Mouse (Mus musculus): ENCODE measurements around the gene U2af1. TPM values are rescaled to one million over a fixed set of nuclear protein-coding genes. Genes with fewer than 3 reads are reported as not detected.

U2af1 gene
- total and polyA plus RNA-seq, 2 experiments from 2014 or later = 55.5 to 188 TPM

DNA sequence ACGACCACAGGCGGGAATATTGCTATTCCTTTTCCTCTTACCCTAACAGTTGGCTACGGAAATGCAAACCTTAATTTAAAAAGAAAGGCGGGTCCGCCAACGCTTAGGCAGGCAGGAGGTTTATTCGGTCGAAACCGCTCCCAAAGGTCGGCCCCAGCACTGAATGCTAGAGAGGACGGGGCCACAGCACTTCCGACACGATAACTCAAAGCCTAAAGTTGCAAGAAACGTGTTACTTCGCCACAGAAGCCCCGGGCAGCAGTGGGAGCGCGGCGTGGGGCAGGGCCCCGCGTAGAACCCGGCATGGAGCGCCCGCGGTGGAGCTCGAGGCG lies 590 bp downstream of the U2af1 start:
- no peak for ATAC-seq (ENCODE audit: low FRiP score)
- Histone ChIP-seq H3K4me2 (ENCODE audit: low read depth, low read length, poor library complexity, severe bottlenecking) (peak overlapping the region; percentile 71), H3K36me3 (ENCODE audit: insufficient read depth, low read length) (peaks cover 6% of the 10 kb centered on the region), H3K27me3 (ENCODE audit: insufficient read depth, low read length) (no peaks in the 10 kb centered on the region), H3K4me3 (ENCODE audit: low read depth, low read length) (peak overlapping the region; percentile 96), H3K9me3 (ENCODE audit: low read length) (no peaks in the 10 kb centered on the region), H3K27ac (ENCODE audit: low read depth, low read length) (peak overlapping the region; percentile 89), H3K4me1 (ENCODE audit: insufficient read depth, low read length) (peaks cover 7% of the 10 kb centered on the region), H3K9ac (replicated peaks; ENCODE audit: low read length, poor library complexity, severe bottlenecking) (peak overlapping the region; percentile 91)
- no peak for DNase-seq (ENCODE audit: low spot score)
- 0% methylated on average over 27 of the region's 27 CpGs for WGBS
- TF ChIP-seq CTCF (IDR thresholded peaks at IDR 0.05) = no peak

GRCm38 (mm10) chr17:31657141-31657983 lies 1.3 kb downstream of the U2af1 start:
- ATAC-seq (ENCODE audit: low FRiP score) = no peak
- WGBS = 56% methylated on average over 12 of the region's 12 CpGs

DNA sequence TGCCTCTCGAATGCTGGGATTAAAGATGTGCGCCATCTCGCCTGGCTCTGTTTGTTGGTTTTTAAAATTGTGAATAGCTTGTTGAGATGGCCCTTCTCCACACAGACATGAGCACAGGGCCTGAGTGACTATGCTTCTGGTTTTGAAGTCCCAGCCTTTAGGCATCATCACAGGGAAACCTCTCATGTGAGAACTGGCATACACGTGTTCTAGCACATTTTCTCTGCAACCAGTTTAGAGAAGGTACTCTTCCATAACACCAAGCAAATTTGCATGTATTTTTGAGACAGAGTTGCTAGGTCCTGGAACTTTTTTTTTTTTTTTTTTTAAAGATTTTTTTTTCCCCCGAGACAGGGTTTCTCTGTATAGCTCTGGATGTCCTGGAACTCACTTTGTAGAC lies 2.0 kb downstream of the U2af1 start:
- H3K27me3 ChIP-seq (ENCODE audit: insufficient read depth, low read length) = no peaks in the 10 kb centered on the region
- H3K4me2 ChIP-seq (ENCODE audit: low read depth, low read length, poor library complexity, severe bottlenecking) = no peak overlapping the region
- no peak overlapping the region for H3K27ac ChIP-seq (ENCODE audit: low read depth, low read length)
- peaks cover 19% of the 10 kb centered on the region for H3K36me3 ChIP-seq (ENCODE audit: insufficient read depth, low read length)
- TF ChIP-seq CTCF (IDR thresholded peaks at IDR 0.05) = no peak
- no peak overlapping the region for H3K9ac ChIP-seq (replicated peaks; ENCODE audit: low read length, poor library complexity, severe bottlenecking)
- H3K9me3 ChIP-seq (ENCODE audit: low read length) = no peaks in the 10 kb centered on the region
- ATAC-seq (ENCODE audit: low FRiP score) (no peak), DNase-seq (ENCODE audit: low spot score) (no peak)
- H3K4me1 ChIP-seq (ENCODE audit: insufficient read depth, low read length) = peaks cover 7% of the 10 kb centered on the region
- 83% methylated on average over 5 of the region's 5 CpGs for WGBS
- H3K4me3 ChIP-seq (ENCODE audit: low read depth, low read length) = no peak overlapping the region

More at GRCm38 (mm10) chr17:31657141-31657983, 1.3 kb downstream of the U2af1 start:
- TF ChIP-seq CTCF (IDR thresholded peaks at IDR 0.05) = no peak
- Histone ChIP-seq H3K4me2 (ENCODE audit: low read depth, low read length, poor library complexity, severe bottlenecking) (peak overlapping the region; percentile 71), H3K9ac (replicated peaks; ENCODE audit: low read length, poor library complexity, severe bottlenecking) (peak overlapping the region; percentile 91), H3K9me3 (ENCODE audit: low read length) (no peaks in the 10 kb centered on the region), H3K4me1 (ENCODE audit: insufficient read depth, low read length) (peaks cover 7% of the 10 kb centered on the region), H3K27ac (ENCODE audit: low read depth, low read length) (no peak overlapping the region), H3K4me3 (ENCODE audit: low read depth, low read length) (peak overlapping the region; percentile 96), H3K27me3 (ENCODE audit: insufficient read depth, low read length) (no peaks in the 10 kb centered on the region), H3K36me3 (ENCODE audit: insufficient read depth, low read length) (peaks cover 13% of the 10 kb centered on the region)
- no peak for DNase-seq (ENCODE audit: low spot score)

GRCm38 (mm10) chr17:31655366-31655765 lies 3.3 kb downstream of the U2af1 start:
- no peak for DNase-seq (ENCODE audit: low spot score)
- WGBS = 71% methylated on average over 4 of the region's 4 CpGs
- H3K4me1 ChIP-seq (ENCODE audit: insufficient read depth, low read length) = peaks cover 7% of the 10 kb centered on the region
- no peak for TF ChIP-seq CTCF (IDR thresholded peaks at IDR 0.05)
- H3K4me2 ChIP-seq (ENCODE audit: low read depth, low read length, poor library complexity, severe bottlenecking) = no peak overlapping the region
- ATAC-seq (ENCODE audit: low FRiP score) = no peak
- H3K9ac ChIP-seq (replicated peaks; ENCODE audit: low read length, poor library complexity, severe bottlenecking) = no peak overlapping the region
- no peaks in the 10 kb centered on the region for H3K27me3 ChIP-seq (ENCODE audit: insufficient read depth, low read length)
- peaks cover 31% of the 10 kb centered on the region for H3K36me3 ChIP-seq (ENCODE audit: insufficient read depth, low read length)
- H3K27ac ChIP-seq (ENCODE audit: low read depth, low read length) = no peak overlapping the region
- no peaks in the 10 kb centered on the region for H3K9me3 ChIP-seq (ENCODE audit: low read length)
- H3K4me3 ChIP-seq (ENCODE audit: low read depth, low read length) = no peak overlapping the region

- 87% methylated on average over 6 of the region's 6 CpGs for WGBS
- Histone ChIP-seq H3K4me3 (ENCODE audit: low read depth, low read length) (no peak overlapping the region), H3K9ac (replicated peaks; ENCODE audit: low read length, poor library complexity, severe bottlenecking) (no peak overlapping the region), H3K9me3 (ENCODE audit: low read length) (no peaks in the 10 kb centered on the region), H3K27ac (ENCODE audit: low read depth, low read length) (no peak overlapping the region), H3K36me3 (ENCODE audit: insufficient read depth, low read length) (peaks cover 35% of the 10 kb centered on the region), H3K4me2 (ENCODE audit: low read depth, low read length, poor library complexity, severe bottlenecking) (no peak overlapping the region), H3K27me3 (ENCODE audit: insufficient read depth, low read length) (no peaks in the 10 kb centered on the region), H3K4me1 (ENCODE audit: insufficient read depth, low read length) (peaks cover 7% of the 10 kb centered on the region)
- ATAC-seq (ENCODE audit: low FRiP score) (no peak), DNase-seq (ENCODE audit: low spot score) (no peak)
- no peak for TF ChIP-seq CTCF (IDR thresholded peaks at IDR 0.05)
Observed at GRCm38 (mm10) chr17:31653277-31653676, 5.4 kb downstream of the U2af1 start.

DNA sequence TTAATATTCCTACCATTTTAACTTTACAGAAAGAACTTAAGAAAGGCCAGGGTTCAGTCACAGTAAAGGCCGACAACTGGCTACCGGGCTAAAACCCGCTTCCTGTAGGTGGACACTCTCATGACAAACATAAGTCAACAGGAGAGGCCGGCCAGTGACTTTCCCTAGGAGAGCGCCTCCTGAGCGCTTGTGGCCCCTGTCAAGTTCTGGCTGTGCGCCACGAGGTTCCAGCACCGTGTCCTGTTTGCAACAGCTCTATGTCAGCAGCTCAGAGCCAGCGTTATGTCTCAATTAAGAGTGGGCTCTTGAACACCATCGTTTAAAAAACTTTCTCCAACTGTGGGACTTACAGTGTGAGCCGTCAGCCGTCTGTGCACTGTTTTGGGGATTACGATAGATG lies 6.5 kb downstream of the U2af1 start:
- no peak for DNase-seq (ENCODE audit: low spot score)
- H3K9me3 ChIP-seq (ENCODE audit: low read length) = no peaks in the 10 kb centered on the region
- 84% methylated on average over 14 of the region's 14 CpGs for WGBS
- 0 out of 2 replicates have a peak, but pooled peaks cover under 1% of the 10 kb centered on the region for H3K4me1 ChIP-seq (ENCODE audit: insufficient read depth, low read length)
- H3K4me3 ChIP-seq (ENCODE audit: low read depth, low read length) = no peak overlapping the region
- H3K36me3 ChIP-seq (ENCODE audit: insufficient read depth, low read length) = peaks cover 41% of the 10 kb centered on the region
- no peak overlapping the region for H3K27ac ChIP-seq (ENCODE audit: low read depth, low read length)
- ATAC-seq (ENCODE audit: low FRiP score) = no peak
- no peak overlapping the region for H3K4me2 ChIP-seq (ENCODE audit: low read depth, low read length, poor library complexity, severe bottlenecking)
- H3K27me3 ChIP-seq (ENCODE audit: insufficient read depth, low read length) = no peaks in the 10 kb centered on the region
- no peak overlapping the region for H3K9ac ChIP-seq (replicated peaks; ENCODE audit: low read length, poor library complexity, severe bottlenecking)
- no peak for TF ChIP-seq CTCF (IDR thresholded peaks at IDR 0.05)
